Mouse (Mus musculus): ENCODE measurements around the gene Wdr86.
"Not testable (repeated sequence)": the region's sequence is repeated elsewhere in the genome, so short reads cannot be mapped to it uniquely, and the experiment has no call there.

Wdr86 gene

GRCm38 (mm10) chr5:24733134-24733533 lies 2.6 kb upstream of the Wdr86 start:
- DNase-seq (ENCODE audit: low spot score): no peak

GRCm38 (mm10) chr5:24730986-24731385 lies 459 bp upstream of the Wdr86 start:
- DNase-seq (ENCODE audit: low spot score): no peak

DNA sequence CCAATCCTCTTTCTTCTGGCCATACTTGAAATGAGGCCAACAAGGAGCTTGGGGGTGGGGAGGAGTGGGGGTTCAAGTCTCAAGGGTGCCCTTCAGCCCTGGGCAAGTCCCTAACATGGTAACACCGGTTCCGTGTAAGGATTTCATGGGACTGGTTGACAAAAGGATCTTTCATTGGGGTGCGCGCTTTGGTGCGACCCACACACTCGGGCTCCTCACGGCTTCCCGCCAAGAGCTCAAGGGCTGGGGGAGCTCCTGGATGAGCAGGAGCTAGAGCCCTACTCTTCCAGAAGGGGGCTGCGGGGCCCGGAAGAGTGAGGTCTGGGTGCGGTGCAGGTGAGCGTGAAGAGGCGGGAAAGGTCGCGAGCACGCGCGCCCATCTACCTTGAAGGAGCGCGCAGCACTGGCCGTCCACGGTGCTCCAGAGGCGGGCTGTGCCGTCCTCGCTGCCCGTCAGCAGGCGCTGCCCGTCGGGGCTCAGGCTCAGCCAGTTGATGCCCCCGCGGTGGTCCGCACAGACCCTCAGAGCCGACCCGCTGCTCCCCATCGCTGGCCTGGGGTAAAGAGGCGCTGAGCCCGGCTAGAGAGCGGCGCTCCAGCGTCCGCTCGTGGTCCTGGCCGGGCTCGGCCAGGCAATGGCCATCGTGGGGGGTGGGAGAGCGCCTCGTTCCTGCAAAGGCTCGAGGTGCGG lies 585 bp downstream of the Wdr86 start:
- no peak for DNase-seq (ENCODE audit: low spot score)

DNA sequence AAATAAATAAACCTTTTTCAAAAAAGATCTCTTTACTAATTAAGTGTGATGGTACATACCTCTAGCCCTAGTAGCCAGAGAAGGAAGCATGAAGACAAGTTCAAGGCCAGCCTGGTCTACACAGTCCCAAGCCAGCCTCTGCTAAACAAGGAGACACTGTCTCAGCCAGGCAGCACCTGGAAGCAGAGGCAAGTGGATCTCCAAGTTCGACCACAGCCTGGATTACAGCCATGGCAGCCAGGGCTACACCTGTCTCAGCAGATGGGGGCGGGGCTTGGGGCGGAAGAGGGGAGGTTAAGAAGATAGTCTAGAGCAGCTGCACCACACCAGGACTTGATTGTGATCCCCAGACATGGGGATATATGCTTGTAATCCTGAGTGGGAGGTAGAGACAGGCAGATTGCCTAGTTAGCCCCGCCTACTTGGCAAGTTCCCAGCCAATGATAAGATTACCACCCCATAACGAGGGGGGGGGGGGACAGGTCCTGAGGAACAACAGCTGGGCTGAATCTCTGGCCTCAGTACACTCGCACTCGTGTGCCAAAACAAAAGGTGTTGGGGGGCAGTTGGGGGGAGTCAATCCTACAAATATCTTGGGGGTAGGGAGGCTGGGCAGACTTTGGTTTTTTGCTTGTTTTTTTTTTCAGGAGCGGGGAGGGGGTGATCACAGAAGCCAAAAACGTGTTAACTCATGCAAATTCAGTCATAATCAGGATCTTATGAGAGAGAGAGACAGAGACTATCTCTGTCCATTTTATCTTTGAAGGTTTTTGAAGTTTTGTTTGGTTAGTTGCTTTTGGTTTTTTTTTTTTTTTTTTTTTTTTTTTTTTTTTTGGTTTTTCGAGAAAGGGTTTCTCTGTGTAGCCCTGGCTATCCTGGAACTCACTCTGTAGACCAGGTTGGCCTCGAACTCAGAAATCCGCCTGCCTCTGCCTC lies 3.4 kb downstream of the Wdr86 start:
- DNase-seq (ENCODE audit: low spot score): peak; percentile 61

GRCm38 (mm10) chr5:24725897-24726296 lies 4.6 kb downstream of the Wdr86 start:
- no peak for DNase-seq (ENCODE audit: low spot score)

GRCm38 (mm10) chr5:24724805-24725204 lies 5.7 kb downstream of the Wdr86 start:
- DNase-seq (ENCODE audit: low spot score): no peak

GRCm38 (mm10) chr5:24724270-24724634 lies 6.3 kb downstream of the Wdr86 start:
- no peak for DNase-seq (ENCODE audit: low spot score)

DNA sequence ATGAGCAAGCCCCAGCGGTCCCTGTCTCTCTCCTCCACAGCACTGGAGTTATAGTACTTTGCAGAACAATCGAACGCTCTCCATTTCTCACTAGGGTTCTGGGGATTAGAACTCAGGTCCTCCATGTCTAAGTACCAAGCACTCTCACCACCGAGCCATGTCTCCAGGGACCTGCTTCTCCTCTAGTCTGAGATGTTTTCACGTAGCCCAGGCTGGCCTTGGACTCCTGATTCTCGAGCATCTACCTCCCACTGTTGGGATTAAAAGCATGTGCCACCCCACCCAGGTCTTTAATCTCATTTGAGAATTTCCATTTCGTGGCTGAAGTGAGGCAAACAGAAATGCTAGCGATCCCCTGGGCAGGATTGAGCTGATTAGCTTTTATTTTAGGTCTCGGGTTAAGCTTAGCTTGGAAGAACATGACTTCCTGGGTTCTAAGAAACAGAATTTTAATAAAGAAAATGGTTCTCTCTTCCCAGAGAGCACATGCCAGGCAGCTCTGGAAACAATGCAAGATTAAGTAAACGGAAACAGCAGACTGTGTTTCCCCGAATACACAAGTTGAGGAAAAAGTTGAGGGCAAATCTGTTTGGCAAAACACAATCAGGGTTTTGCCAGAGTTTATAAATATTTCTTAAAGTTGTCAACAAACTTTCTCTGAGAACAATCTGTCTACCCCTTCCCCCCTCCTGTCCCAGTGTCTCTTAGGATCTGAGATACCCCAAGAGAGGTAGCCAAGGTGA lies 6.8 kb downstream of the Wdr86 start:
- no peak for DNase-seq (ENCODE audit: low spot score)

- DNase-seq (ENCODE audit: low spot score): no peak
Observed at GRCm38 (mm10) chr5:24719852-24720251, 10.7 kb downstream of the Wdr86 start.

DNA sequence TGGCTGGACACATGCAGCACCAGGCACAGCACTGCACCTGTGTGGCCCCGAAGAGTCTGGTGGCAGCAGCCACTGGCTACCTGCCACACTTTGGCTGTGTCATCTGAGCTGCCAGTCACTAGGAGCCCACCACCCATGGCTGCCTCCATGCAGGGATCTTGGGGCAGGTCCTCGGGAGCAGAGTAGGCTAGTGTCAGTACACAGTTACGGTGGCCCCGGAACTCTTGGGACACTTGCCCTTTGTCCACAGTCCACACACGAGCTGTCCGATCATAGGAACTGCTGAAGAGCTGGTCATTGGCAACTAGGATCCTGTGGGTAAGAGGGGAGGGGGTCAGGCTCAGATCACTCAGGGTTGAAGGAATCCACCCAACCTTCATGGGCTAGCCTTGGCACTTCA lies 12.5 kb downstream of the Wdr86 start:
- DNase-seq (ENCODE audit: low spot score): no peak

GRCm38 (mm10) chr5:24713987-24714386 lies 16.5 kb downstream of the Wdr86 start:
- no peak for DNase-seq (ENCODE audit: low spot score)

DNA sequence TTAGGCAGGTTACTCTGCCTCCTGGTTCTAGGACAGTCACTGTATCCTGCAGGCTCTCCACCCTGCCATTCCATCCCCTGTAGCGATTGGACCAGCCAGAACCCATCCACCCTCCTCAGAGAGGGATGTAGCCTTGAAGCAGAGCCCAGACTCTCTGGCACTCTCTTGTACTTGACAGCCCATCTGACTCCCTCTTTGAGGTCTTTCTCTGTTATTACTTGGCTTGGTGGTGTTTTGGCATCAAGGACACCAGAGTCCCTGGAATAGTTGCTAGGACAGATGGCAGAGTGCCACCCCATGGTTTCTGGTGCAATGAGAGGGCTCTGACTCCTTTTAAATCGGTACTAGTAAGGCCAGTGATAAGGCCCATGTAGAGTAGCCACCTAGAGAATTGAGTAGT lies 17.3 kb downstream of the Wdr86 start:
- DNase-seq (ENCODE audit: low spot score): no peak

- no peak for DNase-seq (ENCODE audit: low spot score)
Observed at GRCm38 (mm10) chr5:24711615-24712014, 18.9 kb downstream of the Wdr86 start.

DNA sequence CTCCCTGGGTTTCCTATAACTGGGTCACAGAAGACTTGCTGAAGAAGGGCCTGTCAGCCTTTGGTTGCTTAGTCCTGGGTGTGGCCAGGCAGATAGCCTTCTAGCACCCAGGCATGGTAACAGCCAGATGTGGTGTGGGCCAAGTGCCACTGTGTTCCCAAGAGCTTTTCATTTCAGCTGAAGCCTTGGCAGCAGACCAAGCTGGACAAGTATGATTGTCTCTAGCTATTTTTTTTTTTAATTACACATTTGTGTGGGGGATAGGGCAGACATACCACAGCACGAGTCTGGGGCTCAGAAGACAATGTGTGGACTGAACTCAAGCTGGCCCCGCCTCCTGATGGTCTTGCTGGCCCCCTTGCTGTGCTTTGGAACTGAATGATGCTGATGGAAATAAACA lies 20.6 kb downstream of the Wdr86 start:
- no peak for DNase-seq (ENCODE audit: low spot score)

- DNase-seq (ENCODE audit: low spot score): no peak
Observed at GRCm38 (mm10) chr5:24704615-24705014, 25.9 kb downstream of the Wdr86 start.

DNA sequence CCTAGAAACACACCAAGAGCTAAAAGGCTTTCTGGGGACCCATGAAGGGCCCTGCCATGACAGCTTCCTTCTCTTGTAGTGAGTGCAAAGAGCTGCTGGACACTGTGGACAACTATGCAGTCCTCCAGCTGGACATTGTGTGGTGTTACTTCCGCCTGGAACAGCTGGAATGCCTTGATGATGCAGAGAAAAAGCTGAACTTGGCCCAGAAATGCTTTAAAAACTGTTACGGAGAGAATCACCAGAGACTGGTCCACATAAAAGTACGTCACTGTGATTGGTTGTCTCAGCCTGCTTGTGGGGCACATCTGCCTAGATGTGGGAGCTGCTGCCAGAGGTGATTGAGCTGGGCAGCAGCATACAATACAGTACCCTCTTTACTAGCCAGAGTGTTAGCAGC lies 29.3 kb downstream of the Wdr86 start:
- no peak for DNase-seq (ENCODE audit: low spot score)

GRCm38 (mm10) chr5:24696704-24697103 lies 33.8 kb downstream of the Wdr86 start:
- no peak for DNase-seq (ENCODE audit: low spot score)

DNA sequence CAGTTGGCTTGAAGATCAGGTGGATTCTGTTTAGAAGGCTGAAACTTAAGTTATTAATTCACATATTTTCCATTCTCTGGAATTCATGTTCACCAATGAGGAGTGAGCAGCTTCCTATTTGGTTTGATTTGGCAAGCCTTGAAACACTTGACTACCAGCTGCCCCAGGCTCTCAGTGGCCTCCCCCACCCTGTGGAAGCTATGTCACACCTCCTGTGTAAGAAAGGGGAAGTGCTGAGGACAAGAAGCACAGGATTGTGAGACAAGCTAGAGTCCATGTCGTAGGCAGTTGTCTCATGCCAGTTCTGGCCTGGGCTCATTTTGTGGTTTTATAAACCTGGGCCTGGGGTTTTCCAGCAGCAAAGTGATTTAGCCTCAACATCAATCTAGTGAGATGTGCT lies 42.8 kb downstream of the Wdr86 start:
- DNase-seq (ENCODE audit: low spot score): no peak

- DNase-seq (ENCODE audit: low spot score): not testable (repeated sequence)
Observed at GRCm38 (mm10) chr5:24686671-24687420, 43.7 kb downstream of the Wdr86 start.

GRCm38 (mm10) chr5:24686176-24686575 lies 44.4 kb downstream of the Wdr86 start:
- no peak for DNase-seq (ENCODE audit: low spot score)

DNA sequence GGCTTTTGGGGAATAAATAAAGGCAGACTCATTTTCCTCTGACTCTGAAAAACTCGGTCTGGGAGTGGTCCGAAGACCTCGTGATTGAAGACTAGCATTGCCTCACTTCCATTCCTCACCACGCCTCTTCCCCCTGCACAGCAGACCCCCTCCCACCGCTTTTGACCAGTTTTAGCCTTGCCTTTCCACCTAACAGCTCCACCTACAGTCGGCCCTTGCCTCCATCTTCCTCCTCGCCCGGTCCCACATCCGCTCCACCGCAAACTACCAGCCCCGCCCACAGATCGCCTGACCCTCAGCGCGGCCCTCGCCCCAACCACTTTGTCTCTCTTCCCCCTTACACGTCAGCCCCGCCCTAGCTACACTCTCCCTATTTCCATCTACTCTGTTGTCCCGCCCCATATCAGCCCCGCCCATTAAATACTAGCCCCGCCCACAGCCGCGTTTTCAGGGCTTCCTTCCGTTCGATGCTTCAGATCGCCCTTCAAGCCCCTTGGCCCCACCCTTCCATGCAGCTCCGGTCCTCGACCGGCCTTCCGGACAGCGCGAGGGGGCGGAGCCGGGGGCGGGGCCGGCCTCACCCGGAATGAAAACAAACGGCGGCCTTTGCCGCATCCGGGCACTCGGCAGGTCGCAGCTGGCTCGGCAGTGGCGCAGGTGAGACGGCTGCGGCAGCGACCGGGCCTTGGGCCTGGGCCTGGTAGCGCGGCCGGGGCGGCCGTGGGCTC lies 45.0 kb downstream of the Wdr86 start, which contains the start of gene Nub1:
Gene Nub1, plus strand, starts transcription at position 167 of the 728 bp plus-strand sequence.
- DNase-seq (ENCODE audit: low spot score): peak; percentile 99

All from testis, postnatal 14 days (tissue).